Mouse (Mus musculus): Measurements from ENCODE around the gene Plk5. TPM values are rescaled to one million over a fixed set of nuclear protein-coding genes. Genes with fewer than 3 reads are reported as not detected.
A peak's percentile ranks its signal among the peaks of the same experiment; 100 is the strongest.

The Plk5 gene
- total and polyA plus RNA-seq, 2 experiments from 2014 or later = 12.5 to 17.5 TPM

DNA sequence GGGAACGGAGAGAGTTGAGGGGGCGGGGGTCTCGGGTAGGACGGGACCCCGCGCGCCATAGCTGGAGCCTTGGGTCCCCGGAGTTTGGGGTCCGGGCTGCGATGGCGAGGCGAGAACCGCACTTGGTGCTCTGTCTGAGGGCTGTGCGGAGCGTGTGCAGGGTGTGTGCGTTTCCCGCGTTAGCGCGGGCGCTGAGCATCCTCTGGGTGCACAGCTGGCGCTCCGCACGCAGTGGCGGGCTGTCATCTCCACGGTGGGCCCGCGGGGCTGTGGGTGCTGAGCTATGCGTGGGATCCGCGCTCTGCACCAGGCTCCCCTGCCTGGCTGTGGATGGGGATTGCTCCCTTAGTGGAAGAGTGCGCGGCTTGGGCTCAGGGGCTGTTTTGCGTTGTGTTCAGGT, 478 bp downstream of the Plk5 start:
- DNase-seq (ENCODE audit: low spot score) (no peak), ATAC-seq (ENCODE audit: low FRiP score) (no peak)

DNA sequence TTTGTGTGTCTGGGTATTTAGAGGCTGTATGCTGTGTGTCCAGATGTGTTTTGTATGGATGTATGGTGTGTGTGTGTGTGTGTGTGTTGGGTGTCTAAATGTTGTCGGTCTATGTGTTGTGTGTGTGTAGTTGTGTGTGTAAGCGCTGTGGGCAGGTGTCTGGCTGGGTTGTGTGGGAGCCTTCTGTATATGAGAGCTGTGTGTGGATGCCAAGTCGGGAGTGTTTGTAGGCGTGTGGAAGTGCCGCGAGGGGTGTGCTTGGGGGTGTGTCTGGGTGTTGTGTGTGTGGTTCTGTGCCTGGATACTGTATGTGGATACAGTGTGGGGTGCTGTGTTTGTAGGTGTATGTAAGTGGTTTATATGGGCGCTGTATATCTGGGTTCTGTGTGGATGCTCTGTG, 1.1 kb downstream of the Plk5 start:
- H3K4me1 ChIP-seq (ENCODE audit: insufficient read depth, low read length) = peaks cover 8% of the 10 kb centered on the region; the same call in 1 of the 2 replicates
- no peak for TF ChIP-seq CTCF (IDR thresholded peaks at IDR 0.05)
- no peaks in the 10 kb centered on the region for H3K36me3 ChIP-seq (ENCODE audit: insufficient read depth, low read length)
- WGBS = 31% methylated on average over 7 of the region's 7 CpGs
- H3K9ac ChIP-seq (replicated peaks; ENCODE audit: low read length, poor library complexity, severe bottlenecking) = no peak overlapping the region
- H3K4me3 ChIP-seq (ENCODE audit: low read depth, low read length) = peak overlapping the region; percentile 50
- H3K9me3 ChIP-seq (ENCODE audit: low read length) = no peaks in the 10 kb centered on the region
- H3K27me3 ChIP-seq (ENCODE audit: insufficient read depth, low read length) = peaks cover 41% of the 10 kb centered on the region
- no peak overlapping the region for H3K27ac ChIP-seq (ENCODE audit: low read depth, low read length)
- H3K4me2 ChIP-seq (ENCODE audit: low read depth, low read length, poor library complexity, severe bottlenecking) = peak overlapping the region; percentile 82
- DNase-seq (ENCODE audit: low spot score) (no peak), ATAC-seq (ENCODE audit: low FRiP score) (no peak)

More for the DNA sequence above, 478 bp downstream of the Plk5 start:
- peaks cover 47% of the 10 kb centered on the region for H3K27me3 ChIP-seq (ENCODE audit: insufficient read depth, low read length)
- H3K4me2 ChIP-seq (ENCODE audit: low read depth, low read length, poor library complexity, severe bottlenecking) = peak overlapping the region; percentile 82
- peak overlapping the region; percentile 62 for H3K9ac ChIP-seq (replicated peaks; ENCODE audit: low read length, poor library complexity, severe bottlenecking)
- no peak overlapping the region for H3K27ac ChIP-seq (ENCODE audit: low read depth, low read length)
- TF ChIP-seq CTCF (IDR thresholded peaks at IDR 0.05) = no peak
- H3K4me3 ChIP-seq (ENCODE audit: low read depth, low read length) = peak overlapping the region; percentile 50
- WGBS = 2% methylated on average over 33 of the region's 34 CpGs
- H3K36me3 ChIP-seq (ENCODE audit: insufficient read depth, low read length) = no peaks in the 10 kb centered on the region
- no peaks in the 10 kb centered on the region for H3K9me3 ChIP-seq (ENCODE audit: low read length)
- peaks cover 8% of the 10 kb centered on the region; the same call in 1 of the 2 replicates for H3K4me1 ChIP-seq (ENCODE audit: insufficient read depth, low read length)

DNA sequence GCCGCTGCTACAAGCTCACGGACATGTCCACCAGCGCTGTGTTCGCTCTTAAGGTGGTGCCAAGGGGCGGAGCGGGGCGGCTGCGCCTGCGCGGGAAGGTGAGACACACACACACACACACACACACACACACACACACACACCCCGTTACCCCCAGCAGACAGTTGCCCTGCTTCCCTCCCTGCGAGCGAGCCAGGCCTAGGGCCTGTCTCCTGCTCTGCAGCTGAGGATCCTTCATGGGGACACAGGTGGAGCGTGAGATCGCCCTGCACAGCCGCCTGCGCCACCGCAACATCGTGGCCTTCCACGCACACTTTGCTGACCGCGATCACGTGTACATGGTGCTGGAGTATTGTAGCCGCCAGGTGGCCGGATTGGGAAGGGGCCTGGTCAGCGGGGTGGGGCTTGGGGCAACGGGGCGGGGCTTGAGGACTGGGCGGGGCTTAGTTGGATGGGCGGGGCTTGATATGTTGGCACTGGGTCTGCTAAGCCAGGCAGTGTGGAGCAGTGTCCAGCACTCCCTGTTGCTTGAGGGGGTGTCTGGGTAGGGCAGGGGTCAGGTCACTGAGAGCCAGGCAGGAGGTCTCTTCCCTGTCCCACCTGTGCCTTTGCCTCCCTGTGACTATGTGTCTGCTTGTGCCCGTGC, 1.9 kb downstream of the Plk5 start:
- peak overlapping the region; percentile 50 for H3K4me3 ChIP-seq (ENCODE audit: low read depth, low read length)

DNA sequence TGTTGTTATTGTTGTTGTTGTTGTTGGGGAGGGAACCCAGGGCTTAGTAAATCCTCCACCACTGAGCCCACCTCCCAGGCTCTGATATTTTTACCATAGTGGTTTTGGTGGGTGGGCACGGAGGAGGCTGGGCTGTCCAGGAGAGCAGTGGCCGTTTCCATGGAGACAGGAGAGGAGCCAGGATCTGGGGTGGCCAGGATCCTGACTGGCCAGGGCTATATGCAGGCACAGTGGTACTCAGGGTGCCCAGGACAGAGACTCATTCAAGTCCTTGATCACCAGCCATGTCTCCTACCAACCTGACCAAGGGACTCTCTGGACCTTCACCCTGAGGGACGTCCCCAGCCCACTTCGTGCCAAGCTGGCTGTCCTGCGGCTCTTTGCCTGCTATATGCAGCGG, 7.5 kb downstream of the Plk5 start:
- H3K27ac ChIP-seq (ENCODE audit: low read depth, low read length) = no peak overlapping the region
- no peaks in the 10 kb centered on the region for H3K9me3 ChIP-seq (ENCODE audit: low read length)
- no peaks in the 10 kb centered on the region for H3K36me3 ChIP-seq (ENCODE audit: insufficient read depth, low read length)
- TF ChIP-seq CTCF (IDR thresholded peaks at IDR 0.05) = no peak
- no peaks in the 10 kb centered on the region; the same call in none of the 2 replicates for H3K27me3 ChIP-seq (ENCODE audit: insufficient read depth, low read length)
- no peak overlapping the region for H3K4me2 ChIP-seq (ENCODE audit: low read depth, low read length, poor library complexity, severe bottlenecking)
- no peaks in the 10 kb centered on the region for H3K4me1 ChIP-seq (ENCODE audit: insufficient read depth, low read length)
- DNase-seq (ENCODE audit: low spot score) = no peak
- no peak overlapping the region for H3K4me3 ChIP-seq (ENCODE audit: low read depth, low read length)
- no peak overlapping the region for H3K9ac ChIP-seq (replicated peaks; ENCODE audit: low read length, poor library complexity, severe bottlenecking)
- WGBS = 23% methylated on average over 6 of the region's 6 CpGs
- no peak for ATAC-seq (ENCODE audit: low FRiP score)

More for the DNA sequence above, 1.9 kb downstream of the Plk5 start:
- Histone ChIP-seq H3K9ac (replicated peaks; ENCODE audit: low read length, poor library complexity, severe bottlenecking) (peak overlapping the region; percentile 19), H3K27ac (ENCODE audit: low read depth, low read length) (no peak overlapping the region), H3K36me3 (ENCODE audit: insufficient read depth, low read length) (no peaks in the 10 kb centered on the region), H3K4me2 (ENCODE audit: low read depth, low read length, poor library complexity, severe bottlenecking) (peak overlapping the region; percentile 82), H3K4me1 (ENCODE audit: insufficient read depth, low read length) (peaks cover 8% of the 10 kb centered on the region; the same call in 1 of the 2 replicates), H3K9me3 (ENCODE audit: low read length) (no peaks in the 10 kb centered on the region), H3K27me3 (ENCODE audit: insufficient read depth, low read length) (peaks cover 37% of the 10 kb centered on the region)
- 7% methylated on average over 30 of the region's 31 CpGs for WGBS
- TF ChIP-seq CTCF (IDR thresholded peaks at IDR 0.05) = peak; percentile 57
- peak; percentile 61 for DNase-seq (ENCODE audit: low spot score)
- ATAC-seq (ENCODE audit: low FRiP score) = peak; percentile 71

DNA sequence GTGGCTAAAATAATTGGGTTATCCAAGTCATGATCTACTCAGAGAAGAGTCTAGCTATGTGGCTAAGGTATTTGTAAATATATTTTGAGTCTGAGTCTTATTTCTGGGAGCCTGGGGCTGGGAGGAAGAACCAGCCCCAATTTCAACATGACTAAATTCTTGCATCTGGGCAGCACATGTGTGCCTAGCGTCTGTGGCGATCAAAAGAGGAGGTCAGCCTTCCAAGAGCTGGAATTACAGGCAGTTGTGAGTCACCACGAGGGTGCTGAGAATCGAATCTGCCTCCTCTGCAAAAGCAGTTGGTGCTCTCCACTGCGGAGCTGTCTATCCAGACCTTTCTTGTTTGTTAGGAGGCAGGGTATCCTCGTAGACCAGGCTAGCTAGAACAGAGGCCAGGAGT, 9.5 kb downstream of the Plk5 start:
- no peak overlapping the region for H3K27ac ChIP-seq (ENCODE audit: low read depth, low read length)
- no peaks in the 10 kb centered on the region for H3K36me3 ChIP-seq (ENCODE audit: insufficient read depth, low read length)
- no peak overlapping the region for H3K4me2 ChIP-seq (ENCODE audit: low read depth, low read length, poor library complexity, severe bottlenecking)
- H3K4me3 ChIP-seq (ENCODE audit: low read depth, low read length) = no peak overlapping the region
- H3K4me1 ChIP-seq (ENCODE audit: insufficient read depth, low read length) = no peaks in the 10 kb centered on the region
- no peaks in the 10 kb centered on the region for H3K27me3 ChIP-seq (ENCODE audit: insufficient read depth, low read length)
- ATAC-seq (ENCODE audit: low FRiP score) = no peak
- no peak for TF ChIP-seq CTCF (IDR thresholded peaks at IDR 0.05)
- H3K9me3 ChIP-seq (ENCODE audit: low read length) = no peaks in the 10 kb centered on the region
- whole genome bisulfite sequencing = 80% methylated on average over 6 of the region's 6 CpGs
- no peak for DNase-seq (ENCODE audit: low spot score)
- H3K9ac ChIP-seq (replicated peaks; ENCODE audit: low read length, poor library complexity, severe bottlenecking) = no peak overlapping the region

DNA sequence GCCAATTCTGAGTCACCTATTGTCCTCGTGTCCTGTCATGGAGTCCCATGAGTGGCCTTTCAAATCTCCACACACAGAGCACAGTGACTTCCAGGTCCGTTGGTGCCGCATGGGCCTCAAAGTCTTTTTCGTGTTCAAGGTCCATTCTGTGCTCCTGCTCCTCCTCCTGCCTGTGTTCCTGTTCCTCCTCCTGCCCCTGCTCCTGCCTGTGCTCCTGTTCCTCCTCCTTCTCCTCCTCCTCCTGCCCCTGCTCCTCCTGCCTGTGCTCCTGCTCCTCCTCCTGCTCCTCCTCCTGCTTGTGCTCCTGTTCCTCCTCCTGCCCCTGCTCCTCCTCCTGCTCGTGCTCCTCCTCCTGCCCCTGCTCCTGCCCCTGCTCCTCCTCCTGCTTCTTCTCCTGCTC, 11.7 kb downstream of the Plk5 start:
- H3K4me1 ChIP-seq (ENCODE audit: insufficient read depth, low read length) = no peaks in the 10 kb centered on the region; the same call in 1 of the 2 replicates
- H3K4me2 ChIP-seq (ENCODE audit: low read depth, low read length, poor library complexity, severe bottlenecking) = no peak overlapping the region
- H3K9me3 ChIP-seq (ENCODE audit: low read length) = no peaks in the 10 kb centered on the region
- no peaks in the 10 kb centered on the region for H3K36me3 ChIP-seq (ENCODE audit: insufficient read depth, low read length)
- H3K9ac ChIP-seq (replicated peaks; ENCODE audit: low read length, poor library complexity, severe bottlenecking) = no peak overlapping the region
- no peak for DNase-seq (ENCODE audit: low spot score)
- WGBS = 60% methylated on average over 5 of the region's 5 CpGs
- H3K4me3 ChIP-seq (ENCODE audit: low read depth, low read length) = no peak overlapping the region
- H3K27me3 ChIP-seq (ENCODE audit: insufficient read depth, low read length) = no peaks in the 10 kb centered on the region
- TF ChIP-seq CTCF (IDR thresholded peaks at IDR 0.05) = no peak
- no peak for ATAC-seq (ENCODE audit: low FRiP score)
- H3K27ac ChIP-seq (ENCODE audit: low read depth, low read length) = no peak overlapping the region

Measured in midbrain, postnatal 0 days (tissue).